Mouse (Mus musculus): Measurements from ENCODE around the gene Gal3st4.
"Not testable (repeated sequence)": the region's sequence is repeated elsewhere in the genome, so short reads cannot be mapped to it uniquely, and the experiment has no call there.

The Gal3st4 gene

GRCm38 (mm10) chr5:138260834-138261233 lies 11.8 kb downstream of the Gal3st4 start:
- no peak for DNase-seq

GRCm38 (mm10) chr5:138260051-138260450 lies 12.6 kb downstream of the Gal3st4 start:
- no peak for DNase-seq

- DNase-seq, result no peak
Measured at GRCm38 (mm10) chr5:138258993-138259392, 13.6 kb downstream of the Gal3st4 start.

- no peak for DNase-seq
Measured at GRCm38 (mm10) chr5:138258542-138258941, 14.1 kb downstream of the Gal3st4 start.

- no peak for DNase-seq
Measured at GRCm38 (mm10) chr5:138258078-138258477, 14.6 kb downstream of the Gal3st4 start.

- DNase-seq, result no peak
Measured at GRCm38 (mm10) chr5:138257585-138257978, 15.1 kb downstream of the Gal3st4 start.

- DNase-seq, result no peak
Measured at GRCm38 (mm10) chr5:138256966-138257584, 15.6 kb downstream of the Gal3st4 start.

- DNase-seq, result peak in 1 of 2 experiments; percentile 68
Measured at GRCm38 (mm10) chr5:138256094-138256467, 16.6 kb downstream of the Gal3st4 start.

GRCm38 (mm10) chr5:138255353-138256093 lies 17.1 kb downstream of the Gal3st4 start, which contains the start of gene Lamtor4:
Gene Lamtor4 (plus strand): TSS chr5:138255482.
- DNase-seq, result peak; percentile 92 to 94

- no peak for DNase-seq
Measured at GRCm38 (mm10) chr5:138253061-138253460, 19.6 kb downstream of the Gal3st4 start.

- no peak for DNase-seq
Measured at GRCm38 (mm10) chr5:138251144-138251543, 21.5 kb downstream of the Gal3st4 start.

GRCm38 (mm10) chr5:138241511-138241910 lies 31.1 kb downstream of the Gal3st4 start:
- DNase-seq, result no peak

- no peak for DNase-seq
Measured at GRCm38 (mm10) chr5:138234224-138234623, 38.4 kb downstream of the Gal3st4 start.

- no peak for DNase-seq
Measured at GRCm38 (mm10) chr5:138233778-138234177, 38.9 kb downstream of the Gal3st4 start.

- no peak for DNase-seq
Measured at GRCm38 (mm10) chr5:138229511-138229910, 43.1 kb downstream of the Gal3st4 start.

GRCm38 (mm10) chr5:138228026-138228425 lies 44.6 kb downstream of the Gal3st4 start:
- peak; percentile 11 to 46 for DNase-seq

- DNase-seq, result no peak
Measured at GRCm38 (mm10) chr5:138227367-138227766, 45.3 kb downstream of the Gal3st4 start.

- no peak for DNase-seq
Measured at GRCm38 (mm10) chr5:138226491-138226890, 46.1 kb downstream of the Gal3st4 start.

GRCm38 (mm10) chr5:138225700-138226099 lies 46.9 kb downstream of the Gal3st4 start, which contains the start of gene Nxpe5:
Gene Nxpe5 (plus strand): TSS chr5:138225898.
- no peak for DNase-seq

- no peak for DNase-seq
Measured at GRCm38 (mm10) chr5:138223287-138223686, 49.4 kb downstream of the Gal3st4 start.

- DNase-seq, result peak; percentile 81 to 90
Measured at GRCm38 (mm10) chr5:138222111-138222510, 50.5 kb downstream of the Gal3st4 start.

GRCm38 (mm10) chr5:138219864-138220263 lies 52.8 kb downstream of the Gal3st4 start:
- no peak for DNase-seq

GRCm38 (mm10) chr5:138216632-138217031 lies 56.0 kb downstream of the Gal3st4 start:
- DNase-seq, result not testable (repeated sequence)

Data from cerebellum, postnatal 25 days (tissue).